Mouse (Mus musculus): Measurements from ENCODE around the gene Utp3.

- TF ChIP-seq CTCF (IDR thresholded peaks at IDR 0.05), result no peak
- no peak for TF ChIP-seq EP300 (IDR thresholded peaks at IDR 0.05)
Measured at GRCm38 (mm10) chr5:88566034-88566841, 12.0 kb downstream of the Utp3 start.

Data from lung, postnatal 0 days (tissue).